Mouse (Mus musculus): ENCODE data around the gene Ndufa4.
"Not testable (repeated sequence)": the region's sequence is repeated elsewhere in the genome, so short reads cannot be mapped to it uniquely, and the experiment has no call there.

The Ndufa4 gene

GRCm38 (mm10) chr6:11907269-11908032, at the start of gene Ndufa4, which contains the start of gene Phf14:
Gene Ndufa4 (minus strand): TSS chr6:11907497.
Gene Phf14 (plus strand): TSS chr6:11907809.
- DNase-seq (ENCODE audit: low spot score in 2 of 2) = peak; percentile 87

- DNase-seq (ENCODE audit: low spot score in 2 of 2) = no peak
Observed at GRCm38 (mm10) chr6:11948100-11948499, 40.8 kb upstream of the Ndufa4 start.

- no peak for DNase-seq (ENCODE audit: low spot score in 2 of 2)
Observed at GRCm38 (mm10) chr6:11942089-11942488, 34.8 kb upstream of the Ndufa4 start.

GRCm38 (mm10) chr6:11940895-11941294, 33.6 kb upstream of the Ndufa4 start:
- DNase-seq (ENCODE audit: low spot score in 2 of 2) = no peak

- DNase-seq (ENCODE audit: low spot score in 2 of 2) = no peak
Observed at GRCm38 (mm10) chr6:11933403-11933802, 26.1 kb upstream of the Ndufa4 start.

GRCm38 (mm10) chr6:11927485-11927884, 20.2 kb upstream of the Ndufa4 start:
- no peak for DNase-seq (ENCODE audit: low spot score in 2 of 2)

- DNase-seq (ENCODE audit: low spot score in 2 of 2) = peak; percentile 15 to 21
Observed at GRCm38 (mm10) chr6:11926082-11926595, 18.8 kb upstream of the Ndufa4 start.

- peak; percentile 76 to 84 for DNase-seq (ENCODE audit: low spot score in 2 of 2)
Observed at GRCm38 (mm10) chr6:11925496-11926041, 18.3 kb upstream of the Ndufa4 start.

- no peak for DNase-seq (ENCODE audit: low spot score in 2 of 2)
Observed at GRCm38 (mm10) chr6:11908170-11908569, 873 bp upstream of the Ndufa4 start.

- no peak for DNase-seq (ENCODE audit: low spot score in 2 of 2)
Observed at GRCm38 (mm10) chr6:11906890-11907268, 418 bp downstream of the Ndufa4 start.

- DNase-seq (ENCODE audit: low spot score in 2 of 2) = no peak
Observed at GRCm38 (mm10) chr6:11900809-11901310, 6.4 kb downstream of the Ndufa4 start.

GRCm38 (mm10) chr6:11875364-11875763, 31.9 kb downstream of the Ndufa4 start:
- DNase-seq (ENCODE audit: low spot score in 2 of 2) = not testable (repeated sequence)
